Mouse (Mus musculus) G1E (cell line): ENCODE data around the gene Sacs.

Source experiments
- CTCF ChIP-seq: IDR thresholded peaks from 2 replicates; pipeline ENCODE4 v1.5.1; 2012; ENCODE audit warnings: low read depth, low read length, inconsistent platforms, mixed read lengths
- GATA1 ChIP-seq: IDR thresholded peaks from 2 replicates; pipeline ENCODE4 v1.6.1; 2012; ENCODE audit warnings: borderline replicate concordance, low read length, inconsistent platforms, mixed read lengths
- GATA2 ChIP-seq: IDR thresholded peaks from 2 replicates; pipeline ENCODE4 v1.6.1; 2012; ENCODE audit warnings: low read depth, low read length, inconsistent platforms, borderline replicate concordance
- POLR2AphosphoS5 ChIP-seq: IDR thresholded peaks from 2 replicates; pipeline ENCODE4 v1.6.1; 2012; ENCODE audit warnings: low read depth, low read length, inconsistent platforms; ENCODE audit not compliant: insufficient replicate concordance
- TAL1 ChIP-seq: conservative IDR thresholded peaks from 2 replicates; pipeline ENCODE4 v1.6.1; 2012; ENCODE audit warnings: low read depth, low read length, inconsistent platforms, mixed read lengths

DNA sequence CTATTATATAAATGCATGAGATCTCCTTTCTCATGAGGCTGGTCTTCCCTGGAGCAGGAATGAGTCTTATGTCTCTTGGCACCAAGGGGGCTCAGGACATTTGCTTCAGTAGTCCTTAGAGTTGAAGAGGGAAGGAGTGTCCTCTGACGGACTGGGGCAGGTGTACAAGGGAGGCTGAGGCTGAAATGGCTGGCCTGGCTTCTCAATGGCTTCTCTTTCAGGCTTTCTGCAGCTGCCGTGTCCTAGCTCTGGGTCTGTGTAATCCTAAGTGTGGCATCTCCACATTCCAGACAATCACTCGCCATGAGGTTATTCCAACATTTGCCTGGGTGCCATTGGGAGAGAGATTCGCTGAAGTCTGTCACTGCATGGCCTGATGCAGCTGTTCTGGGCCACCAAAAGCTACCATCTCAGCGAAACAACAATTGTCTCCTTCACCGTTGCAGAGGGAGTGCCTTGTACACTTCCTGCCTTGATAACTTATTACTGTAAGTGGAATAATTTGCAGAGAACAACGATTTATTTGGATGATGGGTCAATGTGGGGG, 9.2 kb upstream of the Sacs start:
- no peak for TF ChIP-seq CTCF
- TF ChIP-seq TAL1: no peak
- TF ChIP-seq GATA1: no peak
- TF ChIP-seq POLR2AphosphoS5: no peak
- TF ChIP-seq GATA2: no peak
